Mouse (Mus musculus): ENCODE measurements around the gene Ccdc86.

- no peak for TF ChIP-seq CTCF (IDR thresholded peaks at IDR 0.05; ENCODE audit: low read depth, low read length)
- no peak for TF ChIP-seq POLR2AphosphoS5 (IDR thresholded peaks at IDR 0.05; ENCODE audit: insufficient replicate concordance, low read depth, low read length)
- TF ChIP-seq TAL1 (conservative IDR thresholded peaks at IDR 0.05; ENCODE audit: low read depth, low read length) = no peak
- TF ChIP-seq GATA1 (IDR thresholded peaks at IDR 0.05; ENCODE audit: borderline replicate concordance, low read length) = no peak
- no peak for TF ChIP-seq GATA2 (IDR thresholded peaks at IDR 0.05; ENCODE audit: borderline replicate concordance, low read depth, low read length)
Observed at GRCm38 (mm10) chr19:10952021-10952939, 3.2 kb upstream of the Ccdc86 start.

Measured in G1E (cell line).